In the genomic region with DNA sequence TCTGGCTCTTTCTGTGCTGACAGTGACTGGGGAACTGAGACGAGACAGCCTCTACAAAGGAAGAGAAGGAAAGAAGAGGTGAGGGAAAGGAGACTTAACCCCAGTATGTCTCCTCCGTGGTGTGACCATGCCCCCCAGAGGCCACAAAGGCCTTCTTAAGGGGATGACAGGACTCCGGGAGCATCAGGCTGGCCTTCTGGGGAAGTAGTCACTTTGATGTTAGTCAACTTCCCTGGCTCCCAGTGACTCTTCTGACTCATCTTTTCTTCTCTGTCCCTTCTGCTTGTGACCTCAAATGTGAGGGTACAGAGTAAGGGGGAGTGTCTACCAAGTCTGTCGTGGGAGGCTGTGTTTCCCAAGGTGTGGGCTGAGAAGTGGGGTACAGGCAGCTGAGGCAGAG, we compare ENCODE assay signal across 19 mouse cellular contexts. TPM values are rescaled to one million over a fixed set of nuclear protein-coding genes. Genes with fewer than 3 reads are reported as not detected.
DNase-seq lines count a peak whose midpoint lies in the region; ATAC-seq and TF ChIP-seq lines count a peak whose summit lies in the region.
"Had no signal": no experiment of that assay in that cellular context is flagged by ENCODE, and none has a peak within 500 bp of the region (broad histone marks: within the 10 kb centered on the region; RNA-seq: fewer than 3 reads in every experiment).

No protein-coding gene starts in this region.

- H3K27ac ChIP-seq in embryonic facial prominence, embryonic 13.5 days = no peak overlapping the region
- H3K27ac ChIP-seq in embryonic facial prominence, embryonic 10.5 days (replicated peaks) = no peak overlapping the region
- H3K27ac ChIP-seq in liver, postnatal 0 days (ENCODE audit: low read depth) = no peak overlapping the region
- H3K27ac ChIP-seq in bone marrow macrophage, adult 2 months (ENCODE audit: insufficient read depth, low read depth, low read length) = no peak overlapping the region
- no peak overlapping the region for H3K27ac ChIP-seq in stomach, postnatal 0 days (replicated peaks)
- H3K27ac ChIP-seq: hindbrain, postnatal 0 days; intestine, embryonic 15.5 days; macrophage; midbrain, embryonic 13.5 days; neural tube, embryonic 13.5 days had no signal

- 56% methylated on average over 4 of the region's 4 CpGs for WGBS in embryonic facial prominence, embryonic 13.5 days
- WGBS in embryonic facial prominence, embryonic 10.5 days = 43% methylated on average over 4 of the region's 4 CpGs
- WGBS in liver, postnatal 0 days (ENCODE audit: insufficient replicate concordance) = 59% methylated on average over 4 of the region's 4 CpGs
- 49% methylated on average over 4 of the region's 4 CpGs for WGBS in stomach, postnatal 0 days

- H3K36me3 ChIP-seq in embryonic facial prominence, embryonic 13.5 days = no peaks in the 10 kb centered on the region
- peaks cover 4% of the 10 kb centered on the region for H3K36me3 ChIP-seq in embryonic facial prominence, embryonic 10.5 days (replicated peaks)
- no peaks in the 10 kb centered on the region for H3K36me3 ChIP-seq in liver, postnatal 0 days (replicated peaks; ENCODE audit: insufficient read depth, low read length)
- no peaks in the 10 kb centered on the region for H3K36me3 ChIP-seq in stomach, postnatal 0 days (ENCODE audit: control insufficient read depth, insufficient read depth, low read length)
- H3K36me3 ChIP-seq: hindbrain, embryonic 10.5 days; intestine, embryonic 15.5 days; lung, embryonic 15.5 days had no signal

- no peak for TF ChIP-seq EP300 in liver, postnatal 0 days (IDR thresholded peaks at IDR 0.05; ENCODE audit: low read depth)
- TF ChIP-seq EP300 in stomach, postnatal 0 days (optimal IDR thresholded peaks at IDR 0.05) = no peak

- peaks cover 35% of the 10 kb centered on the region for H3K4me1 ChIP-seq in embryonic facial prominence, embryonic 13.5 days
- peaks cover 46% of the 10 kb centered on the region for H3K4me1 ChIP-seq in embryonic facial prominence, embryonic 10.5 days
- peaks cover 9% of the 10 kb centered on the region for H3K4me1 ChIP-seq in liver, postnatal 0 days (ENCODE audit: insufficient read depth)
- H3K4me1 ChIP-seq in bone marrow macrophage, adult 2 months (ENCODE audit: control insufficient read depth, insufficient read depth, low read length) = peaks cover 18% of the 10 kb centered on the region
- peaks cover 6% of the 10 kb centered on the region for H3K4me1 ChIP-seq in stomach, postnatal 0 days (replicated peaks; ENCODE audit: control insufficient read depth, insufficient read depth)

- H3K27me3 ChIP-seq in embryonic facial prominence, embryonic 13.5 days = peaks cover 4% of the 10 kb centered on the region; the same call in 1 of the 2 replicates
- peaks cover 36% of the 10 kb centered on the region for H3K27me3 ChIP-seq in embryonic facial prominence, embryonic 10.5 days (replicated peaks; ENCODE audit: low read depth, poor library complexity, severe bottlenecking)
- no peaks in the 10 kb centered on the region for H3K27me3 ChIP-seq in liver, postnatal 0 days (ENCODE audit: insufficient read depth, low read length)
- no peaks in the 10 kb centered on the region for H3K27me3 ChIP-seq in stomach, postnatal 0 days (ENCODE audit: control insufficient read depth, insufficient read depth, low read length)
- H3K27me3 ChIP-seq: CH12.LX; intestine, embryonic 15.5 days; lung, embryonic 15.5 days; neural tube, embryonic 13.5 days had no signal

- DNase-seq in embryonic facial prominence, embryonic 10.5 days (ENCODE audit: low spot score) = no peak
- DNase-seq in liver, postnatal 0 days = no peak
- no peak for DNase-seq in liver
- DNase-seq in stomach, postnatal 0 days (ENCODE audit: low spot score) = no peak
- DNase-seq: cerebellum, adult 11-12 months had no signal

- no peak overlapping the region for H3K4me2 ChIP-seq in embryonic facial prominence, embryonic 13.5 days
- no peak overlapping the region for H3K4me2 ChIP-seq in liver, postnatal 0 days (ENCODE audit: low read depth, low read length)
- H3K4me2 ChIP-seq in stomach, postnatal 0 days (replicated peaks; ENCODE audit: low read depth) = no peak overlapping the region
- H3K4me2 ChIP-seq: intestine, embryonic 15.5 days; kidney, embryonic 15.5 days; lung, embryonic 15.5 days; midbrain, embryonic 13.5 days; neural tube, embryonic 13.5 days had no signal

- TF ChIP-seq CTCF in liver, postnatal 0 days (IDR thresholded peaks at IDR 0.05; ENCODE audit: low read depth) = peak; percentile 22; the same call in 1 of the 2 replicates
- peak; percentile 38; the same call in 1 of the 2 replicates for TF ChIP-seq CTCF in bone marrow macrophage, adult 2 months (IDR thresholded peaks at IDR 0.05; ENCODE audit: low read depth, low read length)
- TF ChIP-seq CTCF in stomach, postnatal 0 days (IDR thresholded peaks at IDR 0.05; ENCODE audit: low read depth) = peak; percentile 34

- no peak for ATAC-seq in embryonic facial prominence, embryonic 13.5 days (ENCODE audit: insufficient number of reproducible peaks, insufficient read depth, low FRiP score, low TSS enrichment, low read depth)
- no peak for ATAC-seq in liver, postnatal 0 days
- ATAC-seq in stomach, postnatal 0 days (ENCODE audit: low FRiP score, low TSS enrichment) = no peak
- ATAC-seq: activated CD4-positive, CD25-positive, alpha-beta regulatory T cell, adult 4 months; intestine, embryonic 15.5 days; midbrain, embryonic 13.5 days had no signal

- TF ChIP-seq POLR2A in bone marrow macrophage, adult 2 months (IDR thresholded peaks at IDR 0.05; ENCODE audit: borderline replicate concordance, low read depth, low read length) = no peak

- no peak overlapping the region for H3K4me3 ChIP-seq in embryonic facial prominence, embryonic 13.5 days
- H3K4me3 ChIP-seq in embryonic facial prominence, embryonic 10.5 days = no peak overlapping the region
- H3K4me3 ChIP-seq in liver, postnatal 0 days (ENCODE audit: low read depth, low read length) = no peak overlapping the region
- no peak overlapping the region for H3K4me3 ChIP-seq in bone marrow macrophage, adult 2 months (ENCODE audit: insufficient read depth, low read length)
- no peak overlapping the region for H3K4me3 ChIP-seq in stomach, postnatal 0 days (ENCODE audit: low read depth, low read length)
- H3K4me3 ChIP-seq: erythroblast, embryonic 14.5 days; hindbrain, embryonic 10.5 days; intestine, embryonic 15.5 days; kidney, embryonic 15.5 days; lung, embryonic 15.5 days; midbrain, embryonic 13.5 days; neural tube, embryonic 13.5 days had no signal

- no peaks in the 10 kb centered on the region for H3K9me3 ChIP-seq in embryonic facial prominence, embryonic 13.5 days
- H3K9me3 ChIP-seq in embryonic facial prominence, embryonic 10.5 days = no peaks in the 10 kb centered on the region
- H3K9me3 ChIP-seq in liver, postnatal 0 days (ENCODE audit: low read length) = no peaks in the 10 kb centered on the region
- H3K9me3 ChIP-seq in stomach, postnatal 0 days (ENCODE audit: control insufficient read depth, low read length) = no peaks in the 10 kb centered on the region
- H3K9me3 ChIP-seq: hindbrain, embryonic 10.5 days; intestine, embryonic 15.5 days; kidney, embryonic 15.5 days; lung, embryonic 15.5 days; midbrain, embryonic 13.5 days; neural tube, embryonic 13.5 days had no signal

- 0 out of 2 replicates have a peak overlapping the region, but pooled peaks have one; percentile 40 for H3K9ac ChIP-seq in embryonic facial prominence, embryonic 13.5 days
- H3K9ac ChIP-seq in liver, postnatal 0 days (replicated peaks) = no peak overlapping the region
- no peak overlapping the region for H3K9ac ChIP-seq in stomach, postnatal 0 days (ENCODE audit: low read length)
- H3K9ac ChIP-seq: forebrain, postnatal 0 days; intestine, embryonic 15.5 days; kidney, embryonic 15.5 days; lung, embryonic 15.5 days; midbrain, embryonic 13.5 days; neural tube, embryonic 13.5 days had no signal

RNA-seq across cellular contexts. Expression of gene A3galt2, which starts 47.8 kb away (rescaled TPM):
- polyA plus RNA-seq in embryonic facial prominence, embryonic 13.5 days (2015; fragmentation: Nextera tagmentation; extraction: Ambion mirVana) = 0.29 and 0.38 TPM in 2 replicates
- polyA plus RNA-seq in embryonic facial prominence, embryonic 10.5 days (2016; fragmentation: Nextera tagmentation; extraction: Ambion mirVana) = 0.09 and 0.12 TPM in 2 replicates
- polyA plus RNA-seq in liver, postnatal 0 days (2015; fragmentation: Nextera tagmentation; extraction: Ambion mirVana) = not detected in 2 replicates
- polyA plus RNA-seq in bone marrow macrophage, adult 2 months (2012; ENCODE audit: insufficient read depth, insufficient read length, missing spikeins) = 0.16 TPM in 1 of 2 replicates, not detected in the other
- polyA plus RNA-seq in stomach, postnatal 0 days (2015; fragmentation: Nextera tagmentation; extraction: Ambion mirVana) = 0.02 TPM in 1 of 2 replicates, not detected in the other
- polyA plus RNA-seq: activated CD4-positive, CD25-positive, alpha-beta regulatory T cell, adult 4 months; erythroblast, embryonic 14.5 days; macrophage had no signal

RNA-seq across cellular contexts. Expression of gene Phc2, which starts 52.9 kb away (rescaled TPM):
- 17.8 and 27.5 TPM in 2 replicates for polyA plus RNA-seq in embryonic facial prominence, embryonic 13.5 days (2015; fragmentation: Nextera tagmentation; extraction: Ambion mirVana)
- polyA plus RNA-seq in embryonic facial prominence, embryonic 10.5 days (2016; fragmentation: Nextera tagmentation; extraction: Ambion mirVana) = 69.5 and 84.4 TPM in 2 replicates
- polyA plus RNA-seq in liver, postnatal 0 days (2015; fragmentation: Nextera tagmentation; extraction: Ambion mirVana) = 14.6 and 18.7 TPM in 2 replicates
- polyA plus RNA-seq in bone marrow macrophage, adult 2 months (2012; ENCODE audit: insufficient read depth, insufficient read length, missing spikeins) = 61.4 and 62.7 TPM in 2 replicates
- polyA plus RNA-seq in stomach, postnatal 0 days (2015; fragmentation: Nextera tagmentation; extraction: Ambion mirVana) = 27.1 and 31.1 TPM in 2 replicates
